Mouse (Mus musculus): ENCODE results near the gene Aco2. TPM values are rescaled to one million over a fixed set of nuclear protein-coding genes. Genes with fewer than 3 reads are reported as not detected.

Aco2 gene
- total RNA-seq, 2 experiments from 2014 or later, result 162 to 171 TPM

DNA sequence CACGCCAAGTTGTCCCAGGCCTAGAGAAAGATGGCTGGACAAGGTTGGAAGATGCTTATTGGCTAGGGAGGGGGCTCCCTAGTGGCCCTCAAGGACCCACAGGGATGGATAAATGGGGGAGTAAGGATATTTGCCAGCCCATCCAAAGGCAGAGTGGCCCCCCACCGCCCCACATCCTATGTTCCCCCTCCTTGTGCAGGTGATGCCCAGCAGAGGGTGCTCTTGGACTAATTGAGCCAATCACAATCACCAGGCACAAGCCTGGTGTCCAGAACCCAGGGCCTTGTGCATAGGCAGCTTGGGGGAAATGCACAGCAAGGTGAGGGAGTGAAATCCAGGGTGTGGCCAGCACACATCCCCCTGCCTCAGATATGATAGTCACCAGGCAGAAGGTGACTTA, 66.1 kb downstream of the Aco2 start:
- ATAC-seq (replicated peaks; ENCODE audit: low FRiP score, low TSS enrichment, poor library complexity, severe bottlenecking), result 0 out of 2 replicates have a peak, but pooled peaks have one; percentile 20

DNA sequence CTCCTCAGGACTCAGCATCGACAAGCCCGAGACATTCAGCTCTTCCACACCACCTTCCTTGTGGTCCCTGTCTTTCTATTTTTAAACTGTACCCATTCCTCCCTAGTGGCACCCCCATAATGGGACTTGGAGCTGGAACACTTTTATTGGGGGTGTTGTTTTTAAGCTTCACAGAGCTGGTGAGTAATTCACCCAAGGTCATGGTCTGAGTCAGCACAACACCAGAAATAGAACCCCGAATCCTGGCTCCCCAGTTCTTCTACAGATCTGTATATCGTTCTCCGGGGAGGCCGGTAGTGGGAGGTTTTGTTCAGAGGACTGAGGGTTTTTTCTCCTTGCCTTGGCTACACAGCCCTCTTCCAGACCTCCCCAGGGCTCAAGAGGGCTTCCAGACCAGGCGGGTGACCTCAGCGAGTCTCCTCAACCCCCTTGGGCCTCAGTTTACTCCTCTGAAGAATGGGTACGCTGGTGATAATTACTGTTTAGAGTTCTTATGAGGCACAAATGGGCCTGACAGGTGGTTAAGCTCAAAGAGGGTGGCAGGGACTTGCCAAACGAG, 67.1 kb downstream of the Aco2 start:
- no peak for ATAC-seq (replicated peaks; ENCODE audit: low FRiP score, low TSS enrichment, poor library complexity, severe bottlenecking)

GRCm38 (mm10) chr15:81939774-81940173, 67.7 kb downstream of the Aco2 start:
- peak; percentile 64 for ATAC-seq (replicated peaks; ENCODE audit: low FRiP score, low TSS enrichment, poor library complexity, severe bottlenecking)

GRCm38 (mm10) chr15:81940219-81940618, 68.1 kb downstream of the Aco2 start:
- ATAC-seq (replicated peaks; ENCODE audit: low FRiP score, low TSS enrichment, poor library complexity, severe bottlenecking), result no peak

GRCm38 (mm10) chr15:81941010-81941409, 68.9 kb downstream of the Aco2 start:
- no peak for ATAC-seq (replicated peaks; ENCODE audit: low FRiP score, low TSS enrichment, poor library complexity, severe bottlenecking)

GRCm38 (mm10) chr15:81943176-81943749, 71.2 kb downstream of the Aco2 start:
- ATAC-seq (replicated peaks; ENCODE audit: low FRiP score, low TSS enrichment, poor library complexity, severe bottlenecking), result no peak

- no peak for ATAC-seq (replicated peaks; ENCODE audit: low FRiP score, low TSS enrichment, poor library complexity, severe bottlenecking)
Measured at GRCm38 (mm10) chr15:81949076-81949475, 77.0 kb downstream of the Aco2 start.

DNA sequence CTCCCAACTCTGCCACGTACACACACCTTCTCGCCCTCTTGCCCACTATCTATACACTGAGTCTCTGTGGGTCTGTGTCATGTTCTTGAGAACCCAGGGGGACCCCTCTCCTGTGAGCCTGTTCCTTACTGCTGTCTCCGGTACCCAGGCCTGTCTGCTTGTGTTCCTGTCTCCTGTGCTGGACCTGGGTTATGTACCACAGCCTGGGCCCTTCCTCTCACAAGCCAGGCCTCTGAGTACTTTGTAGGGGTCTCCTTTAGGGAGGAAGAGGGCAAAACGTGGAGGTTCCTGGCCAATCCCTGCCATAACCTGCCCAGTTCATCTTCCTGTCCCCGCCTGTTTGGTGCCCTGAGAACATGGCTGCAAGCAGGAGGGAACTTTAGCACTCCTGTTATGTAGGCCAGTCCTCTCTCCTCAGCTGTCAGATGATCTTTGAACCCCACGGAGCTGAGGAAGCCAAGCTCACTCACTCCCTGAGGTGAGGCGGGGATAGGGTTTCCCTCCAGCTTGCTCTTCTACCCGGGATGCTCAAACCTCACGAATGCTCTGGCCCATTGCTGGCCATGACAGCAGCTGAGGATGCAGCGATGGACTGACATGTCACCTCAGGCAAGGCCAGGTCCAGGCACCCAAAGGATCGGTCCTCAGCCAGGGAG, 77.5 kb downstream of the Aco2 start:
- no peak for ATAC-seq (replicated peaks; ENCODE audit: low FRiP score, low TSS enrichment, poor library complexity, severe bottlenecking)

DNA sequence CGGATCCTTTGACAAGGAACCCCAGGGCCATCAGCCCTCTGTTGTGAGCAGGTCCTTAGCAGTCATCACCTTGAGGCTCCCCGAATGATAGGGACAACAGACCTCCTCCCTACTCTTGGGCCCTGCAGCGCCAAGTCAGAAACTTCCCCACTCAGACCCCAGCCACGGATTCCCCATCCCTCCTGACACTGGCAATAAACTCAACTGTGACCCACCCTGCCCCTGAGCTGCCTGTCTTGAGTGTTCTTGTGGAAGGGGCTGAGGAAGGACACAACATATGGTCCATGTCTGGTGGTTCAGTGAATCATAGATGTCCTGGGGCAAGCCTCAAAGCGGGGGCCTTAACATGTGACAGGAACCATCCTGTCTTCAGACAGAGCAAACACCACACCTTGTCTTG, 78.6 kb downstream of the Aco2 start:
- ATAC-seq (replicated peaks; ENCODE audit: low FRiP score, low TSS enrichment, poor library complexity, severe bottlenecking), result no peak

DNA sequence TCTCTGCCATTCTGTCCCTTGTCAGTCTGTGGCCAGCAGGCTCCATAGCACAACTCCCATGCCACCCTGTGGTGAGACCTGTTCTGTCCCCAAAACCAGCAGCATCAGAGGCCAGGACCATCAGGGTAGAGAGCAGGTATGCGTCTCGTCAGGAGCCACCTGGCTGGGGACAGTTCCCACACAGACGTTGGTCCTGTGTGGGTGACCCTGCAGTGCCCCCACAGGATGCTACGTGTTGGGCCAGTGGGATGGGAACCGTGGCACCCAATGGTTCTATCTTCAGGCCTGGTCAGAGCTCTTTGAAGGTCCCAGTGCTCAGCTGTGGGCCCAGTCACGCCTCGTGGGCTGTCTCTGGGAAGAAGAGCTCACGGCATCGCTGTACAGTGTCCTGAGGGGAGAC, 79.0 kb downstream of the Aco2 start:
- no peak for ATAC-seq (replicated peaks; ENCODE audit: low FRiP score, low TSS enrichment, poor library complexity, severe bottlenecking)

DNA sequence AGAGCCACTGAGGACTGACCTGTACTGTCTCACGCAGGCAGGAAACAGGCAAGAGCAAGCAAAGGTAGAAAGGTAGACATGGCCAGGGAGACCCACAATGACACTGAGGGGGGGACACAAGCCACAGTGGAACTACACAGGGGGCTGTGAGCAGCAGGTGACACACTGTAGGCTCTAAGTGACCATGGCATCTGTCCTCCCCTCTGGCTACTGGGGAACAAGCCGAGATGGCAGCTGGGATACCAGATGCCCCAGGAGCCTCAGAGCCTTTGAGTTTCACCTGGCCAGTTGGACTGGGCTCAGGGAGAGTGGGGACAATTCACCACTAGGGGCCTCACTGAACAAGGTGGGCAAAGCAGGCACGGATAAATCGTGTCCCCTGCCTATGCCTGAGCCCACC, 80.2 kb downstream of the Aco2 start:
- no peak for ATAC-seq (replicated peaks; ENCODE audit: low FRiP score, low TSS enrichment, poor library complexity, severe bottlenecking)

DNA sequence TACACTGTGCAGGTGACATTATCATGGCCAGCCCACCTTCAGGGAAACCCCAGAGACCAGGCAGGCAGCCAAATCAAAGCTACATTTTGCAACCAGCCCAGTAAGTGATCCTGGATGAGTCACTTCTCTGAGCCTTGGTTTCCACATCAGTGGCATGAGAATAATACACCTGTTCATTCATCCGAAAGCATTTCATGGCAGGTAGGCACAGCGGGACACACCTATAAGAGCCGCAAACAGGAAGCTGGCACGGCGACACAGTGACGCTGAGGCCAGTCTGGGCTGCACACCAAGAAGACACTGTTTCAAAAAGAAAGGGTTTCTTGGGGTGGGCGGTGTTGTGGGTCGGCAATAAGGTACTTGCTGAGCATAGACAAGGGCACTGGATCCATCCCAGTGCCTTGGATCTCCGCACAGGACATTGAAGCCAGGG, 82.1 kb downstream of the Aco2 start:
- no peak for ATAC-seq (replicated peaks; ENCODE audit: low FRiP score, low TSS enrichment, poor library complexity, severe bottlenecking)

- no peak for ATAC-seq (replicated peaks; ENCODE audit: low FRiP score, low TSS enrichment, poor library complexity, severe bottlenecking)
Measured at GRCm38 (mm10) chr15:81954716-81955115, 82.6 kb downstream of the Aco2 start.

DNA sequence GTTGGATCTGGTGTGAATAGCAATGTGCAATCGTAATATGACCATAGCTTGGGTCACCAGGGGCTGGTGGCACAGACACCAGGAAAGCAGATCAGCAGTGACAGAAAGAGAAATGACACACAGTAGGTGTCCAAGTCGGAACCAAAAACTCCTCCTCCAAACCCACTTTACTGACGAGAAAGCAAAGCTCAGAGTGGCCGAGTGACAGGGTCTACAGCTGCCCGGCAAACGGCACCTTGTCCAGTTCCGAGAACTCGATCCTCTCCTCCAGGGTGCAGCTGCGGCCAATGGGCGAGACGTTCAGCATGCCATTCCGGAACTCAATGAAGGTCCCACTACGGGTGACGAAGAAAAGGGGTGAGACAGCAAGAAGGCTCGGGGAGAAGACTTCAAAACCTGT, 83.3 kb downstream of the Aco2 start:
- ATAC-seq (replicated peaks; ENCODE audit: low FRiP score, low TSS enrichment, poor library complexity, severe bottlenecking), result no peak

GRCm38 (mm10) chr15:81956457-81956856, 84.3 kb downstream of the Aco2 start:
- no peak for ATAC-seq (replicated peaks; ENCODE audit: low FRiP score, low TSS enrichment, poor library complexity, severe bottlenecking)

DNA sequence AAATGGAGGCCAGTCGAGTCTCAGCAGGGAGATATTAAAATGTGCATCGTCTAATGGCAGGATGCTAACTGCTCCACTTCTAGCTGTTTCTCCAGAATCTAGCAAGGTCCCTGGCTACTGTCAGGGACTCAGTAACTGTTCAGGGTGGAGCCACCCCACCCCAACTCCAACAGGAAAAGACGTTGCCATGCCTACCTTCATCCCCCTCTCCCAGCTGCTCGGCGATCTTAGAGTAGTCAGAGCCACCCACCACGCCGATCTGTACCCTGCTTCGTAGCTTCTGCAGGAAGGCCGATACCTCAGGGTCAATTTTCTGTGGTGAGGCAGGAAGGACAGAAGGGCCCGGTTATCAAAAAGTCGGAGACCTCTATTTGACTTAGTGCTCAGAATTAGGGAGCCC, 85.5 kb downstream of the Aco2 start:
- no peak for ATAC-seq (replicated peaks; ENCODE audit: low FRiP score, low TSS enrichment, poor library complexity, severe bottlenecking)

GRCm38 (mm10) chr15:81958906-81959305, 86.8 kb downstream of the Aco2 start:
- ATAC-seq (replicated peaks; ENCODE audit: low FRiP score, low TSS enrichment, poor library complexity, severe bottlenecking), result no peak

DNA sequence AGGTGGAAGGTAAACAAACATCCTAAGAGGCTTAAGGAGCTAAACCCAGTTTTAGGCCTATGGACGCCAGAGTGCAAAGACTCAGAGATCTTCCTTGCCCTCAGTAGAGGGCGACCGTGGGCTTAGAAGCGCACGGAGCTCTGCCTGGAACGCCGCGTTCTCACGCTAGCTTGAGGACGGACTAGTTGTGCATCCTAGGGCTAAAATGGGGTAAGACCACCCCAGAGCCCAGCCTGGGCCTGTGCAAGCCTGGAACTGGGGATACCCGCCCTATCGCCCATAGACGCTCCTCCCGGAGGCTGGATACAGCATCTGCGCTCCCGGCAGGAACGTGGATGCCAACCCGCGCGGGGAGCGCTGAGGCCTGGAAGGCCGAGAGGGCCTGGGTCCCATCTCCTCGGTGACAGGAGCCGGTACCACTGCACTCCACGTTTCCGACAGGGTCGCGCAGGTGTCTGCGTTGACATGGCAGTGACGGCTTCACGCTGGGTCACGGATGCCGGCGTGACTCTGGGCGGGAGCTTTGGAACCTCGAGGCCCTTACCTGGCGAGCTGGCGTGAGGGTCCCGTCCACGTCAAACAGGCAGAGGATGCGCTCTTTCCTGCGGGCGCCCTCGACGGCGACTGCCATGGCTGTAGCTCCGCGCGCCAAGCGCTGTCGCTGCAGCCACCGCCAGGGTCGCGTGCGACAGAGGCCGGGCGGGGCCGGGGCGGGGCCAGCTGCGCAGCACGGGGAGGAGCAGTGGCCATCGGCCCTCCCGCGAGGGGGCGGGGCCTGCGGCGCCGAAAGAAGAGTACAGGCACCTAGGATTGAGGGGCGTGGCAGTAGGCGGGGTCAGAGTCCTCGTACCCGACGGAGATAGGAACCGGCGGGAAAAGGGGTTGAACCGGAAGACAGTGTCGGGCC, 88.3 kb downstream of the Aco2 start, which contains the start of gene Pmm1:
TSS of gene Pmm1 (minus strand) at position 760 of the 907 bp plus-strand sequence.
- peak; percentile 91 for ATAC-seq (replicated peaks; ENCODE audit: low FRiP score, low TSS enrichment, poor library complexity, severe bottlenecking)

DNA sequence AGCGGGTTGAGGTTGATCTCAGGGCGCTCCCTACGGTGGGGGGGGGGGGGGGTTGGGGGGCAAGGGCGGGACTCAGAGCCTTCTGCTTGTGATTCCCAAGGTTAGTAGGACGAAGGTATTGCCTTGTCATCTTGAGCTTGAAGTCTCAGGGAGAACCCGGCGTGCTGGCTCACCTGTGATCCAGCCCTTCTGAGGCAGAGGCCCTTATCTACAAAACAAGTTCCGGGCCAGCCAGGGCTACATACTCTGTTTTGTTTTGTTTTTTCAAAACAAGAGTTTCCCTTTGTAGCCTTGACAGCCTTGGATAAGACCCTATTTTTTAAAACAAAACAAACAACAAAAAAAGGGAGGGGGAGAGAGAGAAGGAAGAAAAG, 89.0 kb downstream of the Aco2 start:
- ATAC-seq (replicated peaks; ENCODE audit: low FRiP score, low TSS enrichment, poor library complexity, severe bottlenecking), result no peak

GRCm38 (mm10) chr15:81964262-81964661, 92.2 kb downstream of the Aco2 start:
- ATAC-seq (replicated peaks; ENCODE audit: low FRiP score, low TSS enrichment, poor library complexity, severe bottlenecking), result no peak
